Mouse (Mus musculus) right cerebral cortex, adult 2 months (tissue): ENCODE results near the gene D3Ertd254e.

Experiments used
- DNase-seq, 2 experiments: peaks; one replicate each; pipeline ENCODE4 v3.0.0; 2021 to 2022; ENCODE audit warnings: low spot score in 2 of 2

Gene D3Ertd254e

GRCm38 (mm10) chr3:36212758-36213157 is 61.9 kb downstream of the D3Ertd254e start:
- no peak for DNase-seq
